ENCODE assay signal across 9 mouse cellular contexts in genomic region chr19:27780030-27780429, GRCm38 (mm10).
DNase-seq lines count a peak whose midpoint lies in the region; ATAC-seq and TF ChIP-seq lines count a peak whose summit lies in the region.
"Had no signal": no experiment of that assay in that cellular context is flagged by ENCODE, and none has a peak within 500 bp of the region (broad histone marks: within the 10 kb centered on the region; RNA-seq: fewer than 3 reads in every experiment).

No protein-coding gene starts in this region.

- TF ChIP-seq POLR2A in embryonic fibroblast, embryonic 13.5 days (IDR thresholded peaks at IDR 0.05; ENCODE audit: low read depth, low read length): no peak

- no peak overlapping the region for H3K4me2 ChIP-seq in heart, embryonic 12.5 days
- H3K4me2 ChIP-seq: limb, embryonic 12.5 days had no signal

- 48% methylated on average over 4 of the region's 4 CpGs for WGBS in heart, embryonic 12.5 days

- H3K4me3 ChIP-seq in heart, embryonic 12.5 days: no peak overlapping the region
- H3K4me3 ChIP-seq in embryonic fibroblast, embryonic 13.5 days (ENCODE audit: insufficient read depth, low read length): no peak overlapping the region
- H3K4me3 ChIP-seq: limb, embryonic 12.5 days had no signal

- DNase-seq in heart, postnatal 4 days: peak; percentile 17
- DNase-seq in B cell, adult 2 months: peak; percentile 6 to 20
- peak; percentile 67 for DNase-seq in adrenal gland, adult 2 months
- DNase-seq in lung, postnatal 4 days: peak; percentile 22 to 34
- DNase-seq in natural killer cell, adult 2 months (ENCODE audit: low spot score in 2 of 2): no peak
- no peak for DNase-seq in layer of hippocampus, adult 9-10 months (ENCODE audit: low spot score)

- no peaks in the 10 kb centered on the region for H3K27me3 ChIP-seq in heart, embryonic 12.5 days (replicated peaks)
- H3K27me3 ChIP-seq: limb, embryonic 12.5 days had no signal

- H3K9ac ChIP-seq in heart, embryonic 12.5 days: no peak overlapping the region
- H3K9ac ChIP-seq: limb, embryonic 12.5 days had no signal

- peak; percentile 8; the same call in 1 of the 2 replicates for TF ChIP-seq CTCF in embryonic fibroblast, embryonic 13.5 days (IDR thresholded peaks at IDR 0.05; ENCODE audit: borderline replicate concordance, insufficient read depth, low read length)

- no peaks in the 10 kb centered on the region for H3K9me3 ChIP-seq in heart, embryonic 12.5 days (replicated peaks)
- H3K9me3 ChIP-seq: limb, embryonic 12.5 days had no signal

- peaks cover 16% of the 10 kb centered on the region for H3K36me3 ChIP-seq in heart, embryonic 12.5 days

- no peaks in the 10 kb centered on the region for H3K4me1 ChIP-seq in heart, embryonic 12.5 days (replicated peaks)
- no peaks in the 10 kb centered on the region for H3K4me1 ChIP-seq in embryonic fibroblast, embryonic 13.5 days (ENCODE audit: control insufficient read depth, insufficient read depth, low read length)

- no peak overlapping the region for H3K27ac ChIP-seq in heart, embryonic 12.5 days (ENCODE audit: poor library complexity, severe bottlenecking)
- H3K27ac ChIP-seq in embryonic fibroblast, embryonic 13.5 days (ENCODE audit: insufficient read depth, low read length): no peak overlapping the region

- no peak for ATAC-seq in heart, embryonic 12.5 days (ENCODE audit: insufficient number of reproducible peaks, low FRiP score)

Comparison
In these comparisons a context has a peak if more than half of its experiments do, and no peak if none do; other contexts are left out.
1. DNase-seq: peak in heart, postnatal 4 days (single experiment), B cell, adult 2 months (2 of 2), adrenal gland, adult 2 months (single experiment) and lung, postnatal 4 days (2 of 2); none in natural killer cell, adult 2 months (0 of 2) and layer of hippocampus, adult 9-10 months (single experiment).